Mouse (Mus musculus) forebrain, postnatal 0 days (tissue): ENCODE data around the gene Ets2. TPM values are rescaled to one million over a fixed set of nuclear protein-coding genes. Genes with fewer than 3 reads are reported as not detected.

Experiments
- ATAC-seq: fragments of 200-750 bp; cut with Nextera tagmentation; 2 replicates; pipeline ENCODE4 v1.8.0; 2017; ENCODE audit warnings: mild to moderate bottlenecking, moderate library complexity
- DNase-seq: peaks from one replicate; pipeline ENCODE4 v3.0.0-alpha.2; 2015
- H3K27ac ChIP-seq: fragments of 300-500 bp; sonication (generic); 2 replicates; pipeline ENCODE4 v1.5.1; 2014; ENCODE audit warnings: low read depth, mild to moderate bottlenecking, antibody characterized with exemption, low read length, moderate library complexity, mixed read lengths
- H3K27me3 ChIP-seq: fragments of 300-500 bp; sonication (generic); 2 replicates; pipeline ENCODE4 v1.6.1; 2014; ENCODE audit warnings: mild to moderate bottlenecking, low read length, mixed read lengths; ENCODE audit not compliant: insufficient read depth
- H3K36me3 ChIP-seq: fragments of 300-500 bp; sonication (generic); 2 replicates; pipeline ENCODE4 v1.6.1; 2014; ENCODE audit warnings: mild to moderate bottlenecking, moderate library complexity; ENCODE audit not compliant: insufficient read depth
- H3K4me1 ChIP-seq: fragments of 300-500 bp; sonication (generic); 2 replicates; pipeline ENCODE4 v1.6.1; 2014; ENCODE audit warnings: antibody characterized with exemption; ENCODE audit not compliant: insufficient read depth
- H3K4me2 ChIP-seq: fragments of 300-500 bp; sonication (generic); 2 replicates; pipeline ENCODE4 v1.6.1; 2014; ENCODE audit warnings: low read depth, mild to moderate bottlenecking, moderate library complexity
- H3K4me3 ChIP-seq: fragments of 300-500 bp; sonication (generic); 2 replicates; pipeline ENCODE4 v1.5.1; 2014; ENCODE audit warnings: low read depth, low read length, mixed read lengths
- H3K9ac ChIP-seq: fragments of 300-500 bp; sonication (generic); 2 replicates; pipeline ENCODE4 v1.6.1; 2014; ENCODE audit warnings: mild to moderate bottlenecking
- H3K9me3 ChIP-seq: fragments of 300-500 bp; sonication (generic); 2 replicates; pipeline ENCODE4 v1.6.1; 2016; ENCODE audit warnings: low read length
- CTCF ChIP-seq: sonication (generic); IDR thresholded peaks from 2 replicates; pipeline ENCODE4 v1.5.1; 2016; ENCODE audit warnings: antibody characterized with exemption, control low read depth, low read depth
- WGBS: fragments of 180-500 bp; shearing (Covaris S2); extraction: QIAGEN DNeasy Blood & Tissue Kit; methylation state at CpG from one replicate; pipeline ENCODE4 v1.1.7; 2014; 5-methylcytosine and 5-hydroxymethylcytosine counted together
- polyA plus RNA-seq: library from polyadenylated mRNA; unstranded; fragments of >200 nt; fragmentation: Nextera tagmentation; extraction: Ambion mirVana; gene quantifications from 2 replicates; pipeline ENCODE4 v1.2.1, GENCODE M21; 2015
- total RNA-seq: library from RNA; depleted of rRNA; stranded (reverse); fragments of >200 nt; gene quantifications from 2 replicates; pipeline ENCODE4 v1.2.3, GENCODE M21; 2014

The Ets2 gene
- total and polyA plus RNA-seq, 2 experiments from 2014 or later, result 18.2 to 27.4 TPM

DNA sequence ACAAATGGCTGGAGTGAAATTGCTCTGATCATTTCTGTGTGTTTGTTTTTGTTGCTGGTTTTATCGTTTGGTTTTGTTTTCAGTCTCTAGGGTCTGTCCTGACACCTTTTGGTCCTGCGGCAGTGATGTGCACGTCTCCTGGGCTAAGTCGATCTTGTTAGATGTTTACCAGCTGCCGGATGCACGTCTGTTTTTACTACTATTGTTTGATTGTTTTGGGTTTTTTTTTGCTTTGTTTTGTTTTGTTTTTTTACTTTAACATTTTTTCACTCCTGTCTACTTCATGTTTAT lies 40.8 kb downstream of the Ets2 start:
- no peak overlapping the region for H3K9ac ChIP-seq
- H3K27ac ChIP-seq, result no peak overlapping the region
- no peaks in the 10 kb centered on the region for H3K36me3 ChIP-seq
- ATAC-seq (no peak), DNase-seq (no peak)
- no peaks in the 10 kb centered on the region for H3K9me3 ChIP-seq
- no peak for TF ChIP-seq CTCF
- H3K4me3 ChIP-seq, result no peak overlapping the region
- H3K4me2 ChIP-seq, result no peak overlapping the region
- H3K4me1 ChIP-seq, result no peaks in the 10 kb centered on the region
- 71% methylated on average over 6 of the region's 6 CpGs for WGBS
- no peaks in the 10 kb centered on the region for H3K27me3 ChIP-seq

DNA sequence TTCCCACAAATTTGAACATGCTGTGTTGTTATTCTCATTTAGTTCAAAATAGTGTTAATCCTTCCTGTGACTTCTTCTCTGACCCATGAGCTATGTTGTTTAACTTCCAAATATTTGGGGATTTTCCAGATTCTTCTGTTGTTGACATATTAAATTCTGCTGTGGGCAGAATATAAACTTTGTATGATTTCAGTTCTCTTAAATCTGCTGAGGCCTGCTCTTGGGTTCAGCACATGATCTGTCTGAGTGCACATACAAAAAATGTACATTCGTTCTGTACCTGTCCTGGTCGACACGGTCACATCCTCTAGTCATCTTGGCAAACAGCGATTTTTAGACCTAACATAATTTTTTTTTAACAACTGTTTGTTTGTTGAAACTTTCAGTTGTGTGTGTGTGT lies 41.2 kb downstream of the Ets2 start:
- Histone ChIP-seq H3K9ac (no peak overlapping the region), H3K36me3 (no peaks in the 10 kb centered on the region), H3K4me1 (no peaks in the 10 kb centered on the region), H3K9me3 (no peaks in the 10 kb centered on the region), H3K4me3 (no peak overlapping the region), H3K27ac (no peak overlapping the region), H3K27me3 (no peaks in the 10 kb centered on the region), H3K4me2 (no peak overlapping the region)
- no peak for ATAC-seq
- WGBS, result 89% methylated on average over 4 of the region's 4 CpGs
- TF ChIP-seq CTCF, result no peak
- no peak for DNase-seq

DNA sequence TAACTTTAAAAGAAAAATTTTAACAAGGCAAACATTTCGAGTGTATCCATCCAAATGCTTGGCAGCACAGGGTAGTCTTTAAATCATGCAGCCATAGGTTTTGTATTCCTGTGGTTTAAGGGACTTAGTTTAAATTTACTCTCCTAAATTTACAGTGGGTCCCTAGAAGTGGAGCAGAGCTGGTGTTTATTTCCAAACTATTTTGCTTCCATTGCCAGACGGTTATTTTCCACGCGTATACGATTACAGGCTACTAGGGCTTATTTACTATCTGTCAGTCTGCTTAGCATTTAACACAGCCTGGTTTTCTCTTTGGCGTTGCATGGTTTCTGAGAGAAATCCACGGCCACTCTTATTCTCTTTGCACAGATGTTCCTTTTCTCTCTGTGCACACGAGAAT lies 42.9 kb downstream of the Ets2 start:
- Histone ChIP-seq H3K4me3 (no peak overlapping the region), H3K27me3 (no peaks in the 10 kb centered on the region), H3K4me2 (no peak overlapping the region), H3K4me1 (peaks cover 6% of the 10 kb centered on the region; the same call in 1 of the 2 replicates), H3K36me3 (no peaks in the 10 kb centered on the region), H3K27ac (no peak overlapping the region), H3K9ac (no peak overlapping the region), H3K9me3 (no peaks in the 10 kb centered on the region)
- WGBS, result 77% methylated on average over 8 of the region's 8 CpGs
- ATAC-seq, result no peak
- TF ChIP-seq CTCF, result no peak
- no peak for DNase-seq

- H3K4me3 ChIP-seq, result no peak overlapping the region
- H3K27ac ChIP-seq, result no peak overlapping the region
- H3K4me2 ChIP-seq, result no peak overlapping the region
- H3K9ac ChIP-seq, result no peak overlapping the region
- H3K36me3 ChIP-seq, result no peaks in the 10 kb centered on the region
- H3K27me3 ChIP-seq, result no peaks in the 10 kb centered on the region
- no peaks in the 10 kb centered on the region for H3K9me3 ChIP-seq
- no peak for TF ChIP-seq CTCF
- H3K4me1 ChIP-seq, result peaks cover 6% of the 10 kb centered on the region; the same call in 1 of the 2 replicates
- DNase-seq (no peak), ATAC-seq (no peak)
- WGBS, result 79% methylated on average over 3 of the region's 3 CpGs
Observed at GRCm38 (mm10) chr16:95745685-95746084, 43.8 kb downstream of the Ets2 start.

DNA sequence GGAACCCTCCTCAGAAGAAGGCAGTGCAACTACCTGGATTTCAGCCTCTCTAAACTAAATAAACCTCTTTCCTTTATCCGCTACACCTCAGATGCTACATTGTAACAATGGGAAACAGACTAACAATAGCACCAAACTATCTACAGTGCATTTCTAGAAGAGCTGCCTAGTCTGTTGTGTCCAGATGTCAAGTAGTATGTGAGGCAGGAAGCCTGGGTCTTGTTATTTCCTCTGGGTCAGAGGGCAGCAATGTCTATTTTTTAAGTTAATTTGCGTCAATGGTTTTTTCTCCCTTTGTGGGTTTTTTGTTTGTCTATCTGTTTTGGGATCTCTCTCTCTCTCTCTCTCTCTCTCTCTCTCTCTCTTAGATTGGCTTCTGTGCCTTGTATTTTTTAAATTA lies 44.7 kb downstream of the Ets2 start:
- Histone ChIP-seq H3K4me3 (no peak overlapping the region), H3K27ac (no peak overlapping the region), H3K9me3 (no peaks in the 10 kb centered on the region), H3K4me1 (peaks cover 6% of the 10 kb centered on the region; the same call in 1 of the 2 replicates), H3K36me3 (no peaks in the 10 kb centered on the region), H3K4me2 (no peak overlapping the region), H3K9ac (no peak overlapping the region), H3K27me3 (no peaks in the 10 kb centered on the region)
- DNase-seq (no peak), ATAC-seq (no peak)
- WGBS, result 90% methylated on average over 2 of the region's 2 CpGs
- no peak for TF ChIP-seq CTCF

- Histone ChIP-seq H3K9ac (no peak overlapping the region), H3K27ac (no peak overlapping the region), H3K4me2 (no peak overlapping the region), H3K9me3 (no peaks in the 10 kb centered on the region), H3K4me1 (peaks cover 6% of the 10 kb centered on the region; the same call in 1 of the 2 replicates), H3K36me3 (no peaks in the 10 kb centered on the region), H3K27me3 (no peaks in the 10 kb centered on the region), H3K4me3 (no peak overlapping the region)
- ATAC-seq (peak; percentile 48; the same call in 1 of the 2 replicates), DNase-seq (no peak)
- TF ChIP-seq CTCF, result peak; percentile 26; the same call in 1 of the 2 replicates
- 70% methylated on average over 12 of the region's 12 CpGs for WGBS
Observed at GRCm38 (mm10) chr16:95749291-95750103, 47.6 kb downstream of the Ets2 start.

GRCm38 (mm10) chr16:95750211-95750629 lies 48.3 kb downstream of the Ets2 start:
- Histone ChIP-seq H3K27ac (no peak overlapping the region), H3K9me3 (no peaks in the 10 kb centered on the region), H3K4me3 (no peak overlapping the region), H3K27me3 (no peaks in the 10 kb centered on the region), H3K4me2 (no peak overlapping the region), H3K9ac (no peak overlapping the region), H3K36me3 (no peaks in the 10 kb centered on the region), H3K4me1 (peaks cover 6% of the 10 kb centered on the region; the same call in 1 of the 2 replicates)
- DNase-seq, result no peak
- no peak for TF ChIP-seq CTCF
- no peak for ATAC-seq
- WGBS, result 90% methylated on average over 6 of the region's 6 CpGs
